Mouse (Mus musculus) bone marrow, adult 2 months (tissue): ENCODE results near the gene Rtn2.

ENCODE experiments used
- CTCF ChIP-seq: fragments of 200-500 bp; IDR thresholded peaks from 2 replicates; pipeline ENCODE4 v1.5.1; 2011; ENCODE audit warnings: low read length, control low read depth; ENCODE audit not compliant: control insufficient read depth, insufficient read depth
- POLR2A ChIP-seq: fragments of 200-500 bp; IDR thresholded peaks from 2 replicates; pipeline ENCODE4 v1.6.1; 2011; ENCODE audit warnings: low read depth, mild to moderate bottlenecking, control low read depth, low read length, borderline replicate concordance; ENCODE audit not compliant: control insufficient read depth

GRCm38 (mm10) chr7:19338060-19338459 lies 55.6 kb downstream of the Rtn2 start:
- TF ChIP-seq CTCF (no peak), POLR2A (no peak)
